Mouse (Mus musculus) limb, embryonic 11.5 days (tissue): Measurements from ENCODE around the gene Pou4f2. TPM values are rescaled to one million over a fixed set of nuclear protein-coding genes. Genes with fewer than 3 reads are reported as not detected.

Source experiments
- ATAC-seq: fragments of 200-750 bp; cut with Nextera tagmentation; 2 replicates; pipeline ENCODE4 v1.8.0; 2017; ENCODE audit warnings: low read depth; ENCODE audit not compliant: insufficient number of reproducible peaks, low FRiP score, low TSS enrichment
- DNase-seq: peaks from one replicate; pipeline ENCODE4 v3.0.0-alpha.2; 2015; ENCODE audit warnings: low spot score
- H3K27ac ChIP-seq: fragments of 300-500 bp; sonication (generic); replicated peaks from 2 replicates; pipeline ENCODE4 v1.5.1; 2014; ENCODE audit warnings: low read depth, mild to moderate bottlenecking, low read length
- H3K27me3 ChIP-seq: fragments of 300-500 bp; sonication (generic); 2 replicates; pipeline ENCODE4 v1.6.1; 2014; ENCODE audit warnings: mild to moderate bottlenecking, low read length, mixed read lengths; ENCODE audit not compliant: control insufficient read depth, insufficient read depth
- H3K36me3 ChIP-seq: fragments of 300-500 bp; sonication (generic); 2 replicates; pipeline ENCODE4 v1.6.1; 2014; ENCODE audit warnings: mild to moderate bottlenecking, low read length, moderate library complexity, mixed read lengths; ENCODE audit not compliant: control insufficient read depth, insufficient read depth
- H3K4me1 ChIP-seq: fragments of 300-500 bp; sonication (generic); 2 replicates; pipeline ENCODE4 v1.6.1; 2014; ENCODE audit warnings: low read length, mixed read lengths; ENCODE audit not compliant: control insufficient read depth, insufficient read depth
- H3K4me2 ChIP-seq: fragments of 300-500 bp; sonication (generic); 2 replicates; pipeline ENCODE4 v1.6.1; 2014; ENCODE audit warnings: low read depth, mild to moderate bottlenecking, moderate library complexity; ENCODE audit not compliant: severe bottlenecking
- H3K4me3 ChIP-seq: fragments of 300-500 bp; sonication (generic); 2 replicates; pipeline ENCODE4 v1.5.1; 2014; ENCODE audit warnings: low read depth, low read length
- H3K9ac ChIP-seq: fragments of 300-500 bp; sonication (generic); 2 replicates; pipeline ENCODE4 v1.6.1; 2014; ENCODE audit warnings: mild to moderate bottlenecking, low read length
- H3K9me3 ChIP-seq: fragments of 300-500 bp; sonication (generic); 2 replicates; pipeline ENCODE4 v1.6.1; 2016; ENCODE audit warnings: low read length; ENCODE audit not compliant: control insufficient read depth
- WGBS: fragments of 180-500 bp; shearing (Covaris S2); extraction: QIAGEN DNeasy Blood & Tissue Kit; methylation state at CpG from one replicate; pipeline ENCODE4 v1.1.7; 2014; 5-methylcytosine and 5-hydroxymethylcytosine counted together
- polyA plus RNA-seq: library from polyadenylated mRNA; unstranded; fragments of >200 nt; fragmentation: Nextera tagmentation; extraction: Ambion mirVana; gene quantifications from 2 replicates; pipeline ENCODE4 v1.2.1, GENCODE M21; 2014

The Pou4f2 gene
- polyA plus RNA-seq, result not detected in 2 replicates

DNA sequence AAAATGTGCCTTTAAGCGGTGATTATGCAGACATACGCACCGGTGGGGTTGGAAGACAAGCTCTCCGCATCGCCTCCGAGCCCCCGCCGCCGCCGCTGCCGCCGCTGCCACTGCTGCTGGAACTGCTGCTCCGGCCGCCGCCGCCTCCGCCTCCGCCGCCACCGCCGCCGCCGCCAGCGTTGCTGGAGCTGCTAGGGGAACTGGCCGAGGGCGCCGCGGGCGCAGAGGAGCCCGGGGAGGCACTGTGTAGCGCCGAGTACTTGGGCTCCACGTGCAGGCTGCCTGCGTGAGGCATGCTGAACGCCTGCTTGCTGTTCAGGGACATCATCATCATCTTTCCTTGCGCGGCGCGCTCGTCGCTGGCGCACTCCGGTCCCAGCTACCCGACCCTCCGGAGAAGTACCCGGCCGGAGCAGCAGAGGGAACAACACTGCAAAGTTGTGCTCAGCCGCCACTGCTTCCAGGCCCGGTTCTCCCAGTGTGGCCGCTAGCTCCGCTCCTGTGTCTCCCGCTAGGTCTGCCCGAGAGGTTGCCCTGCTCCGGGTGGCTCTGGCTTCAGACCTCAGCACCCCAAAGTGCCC is at the start of gene Pou4f2:
Gene Pou4f2 (minus strand): TSS at position 575 of the 581 bp plus-strand sequence.
- Histone ChIP-seq H3K27ac (no peak within 1 kb of the TSS), H3K27me3 (peaks cover 77% of the 10 kb centered on the region), H3K9ac (no peak within 1 kb of the TSS), H3K9me3 (no peaks in the 10 kb centered on the region), H3K4me2 (peak within 1 kb of the TSS; percentile 64), H3K4me3 (peak within 1 kb of the TSS; percentile 26), H3K36me3 (no peaks in the 10 kb centered on the region), H3K4me1 (peaks cover 5% of the 10 kb centered on the region; the same call in 1 of the 2 replicates)
- under 1% methylated on average over 54 of the region's 54 CpGs for WGBS
- ATAC-seq (peak; percentile 35; the same call in 1 of the 2 replicates), DNase-seq (peak; percentile 74)

DNA sequence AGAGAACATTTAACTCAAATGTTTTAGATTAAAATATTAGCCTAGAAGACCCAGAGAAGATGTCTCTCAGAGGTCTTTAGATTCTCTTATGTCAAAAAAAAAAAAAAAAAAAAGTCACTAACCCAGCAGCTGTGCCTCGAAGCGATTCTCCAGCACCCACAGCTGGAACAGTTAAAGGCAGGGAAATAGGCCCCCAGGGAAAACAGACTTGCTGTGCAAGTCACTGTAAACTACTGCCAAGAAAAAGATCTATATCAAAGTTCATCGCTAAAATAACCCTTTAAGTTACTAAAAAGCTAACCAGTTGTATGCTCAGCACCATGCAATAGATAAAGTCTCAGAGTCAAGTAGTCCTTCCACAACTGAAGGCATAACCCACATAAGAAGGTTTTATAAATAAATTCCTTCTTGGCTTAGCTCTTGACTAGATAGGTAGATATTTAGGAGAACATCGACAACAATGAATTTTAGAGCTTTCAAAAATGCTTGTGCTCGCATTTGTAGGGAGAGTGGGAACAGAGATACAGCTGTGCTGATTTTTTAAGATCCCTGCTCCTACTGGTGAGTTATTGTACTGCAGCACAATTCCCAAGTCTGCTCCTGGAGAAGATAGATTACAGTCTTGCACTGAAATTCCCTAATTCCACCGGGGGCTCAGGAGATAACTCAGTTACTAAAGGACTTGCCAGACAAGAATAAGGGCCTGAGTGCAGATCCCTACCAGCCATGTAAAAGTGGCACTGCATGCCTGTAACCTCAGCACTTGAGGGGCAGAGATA is 40.8 kb upstream of the Pou4f2 start:
- Histone ChIP-seq H3K27me3 (no peaks in the 10 kb centered on the region), H3K27ac (no peak overlapping the region), H3K9ac (no peak overlapping the region), H3K4me3 (no peak overlapping the region), H3K4me1 (no peaks in the 10 kb centered on the region), H3K9me3 (no peaks in the 10 kb centered on the region), H3K4me2 (no peak overlapping the region), H3K36me3 (no peaks in the 10 kb centered on the region)
- ATAC-seq (no peak), DNase-seq (peak; percentile 47)
- 48% methylated on average over 6 of the region's 6 CpGs for WGBS

DNA sequence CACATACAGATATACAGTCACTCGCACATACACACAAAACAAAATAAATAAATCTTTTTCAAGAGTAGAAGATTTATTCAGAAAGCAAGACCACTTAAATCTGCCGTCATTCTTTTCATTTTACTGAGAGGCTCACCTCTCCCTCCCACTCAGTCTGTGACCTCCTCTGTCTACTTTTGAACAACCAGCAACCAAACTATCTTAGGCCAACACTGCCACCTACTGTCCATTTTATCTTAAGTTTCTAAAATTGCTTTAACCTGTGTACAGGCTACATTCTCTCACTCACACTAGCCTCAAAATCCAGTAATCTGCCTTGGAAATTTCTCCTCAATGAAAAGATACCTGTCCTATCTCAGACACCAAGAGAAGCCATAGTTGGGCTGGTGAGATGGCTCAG is 31.4 kb upstream of the Pou4f2 start:
- ATAC-seq (no peak), DNase-seq (no peak)
- H3K27ac ChIP-seq, result no peak overlapping the region
- no peaks in the 10 kb centered on the region for H3K9me3 ChIP-seq
- no peaks in the 10 kb centered on the region for H3K4me1 ChIP-seq
- no peaks in the 10 kb centered on the region for H3K36me3 ChIP-seq
- H3K4me3 ChIP-seq, result no peak overlapping the region
- H3K27me3 ChIP-seq, result no peaks in the 10 kb centered on the region
- H3K9ac ChIP-seq, result no peak overlapping the region
- H3K4me2 ChIP-seq, result no peak overlapping the region
- WGBS, result 87% methylated on average over 2 of the region's 2 CpGs

DNA sequence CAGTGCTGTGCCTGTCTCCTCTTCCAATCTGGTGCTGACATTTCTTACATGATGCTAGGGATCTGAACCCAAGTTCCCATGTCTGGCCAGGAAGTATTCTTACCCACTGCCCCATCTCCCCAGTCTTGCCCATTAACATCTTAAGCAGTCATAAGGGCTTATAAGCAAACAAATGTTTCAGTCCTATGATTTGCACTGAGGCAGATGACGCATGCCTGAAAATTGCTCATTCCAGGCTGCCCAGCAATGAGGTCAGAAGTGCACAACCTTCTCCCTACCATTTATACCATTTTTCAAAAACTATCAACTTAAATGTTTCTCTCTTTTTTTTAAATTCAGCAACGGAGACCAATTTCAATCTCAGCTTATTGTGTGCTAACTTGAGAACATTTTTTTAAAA is 27.5 kb upstream of the Pou4f2 start:
- ATAC-seq, result no peak
- Histone ChIP-seq H3K27ac (no peak overlapping the region), H3K4me2 (no peak overlapping the region), H3K27me3 (no peaks in the 10 kb centered on the region), H3K9ac (no peak overlapping the region), H3K9me3 (no peaks in the 10 kb centered on the region), H3K4me3 (no peak overlapping the region), H3K4me1 (no peaks in the 10 kb centered on the region), H3K36me3 (no peaks in the 10 kb centered on the region)
- no peak for DNase-seq
- WGBS, result 82% methylated on average over 2 of the region's 2 CpGs

DNA sequence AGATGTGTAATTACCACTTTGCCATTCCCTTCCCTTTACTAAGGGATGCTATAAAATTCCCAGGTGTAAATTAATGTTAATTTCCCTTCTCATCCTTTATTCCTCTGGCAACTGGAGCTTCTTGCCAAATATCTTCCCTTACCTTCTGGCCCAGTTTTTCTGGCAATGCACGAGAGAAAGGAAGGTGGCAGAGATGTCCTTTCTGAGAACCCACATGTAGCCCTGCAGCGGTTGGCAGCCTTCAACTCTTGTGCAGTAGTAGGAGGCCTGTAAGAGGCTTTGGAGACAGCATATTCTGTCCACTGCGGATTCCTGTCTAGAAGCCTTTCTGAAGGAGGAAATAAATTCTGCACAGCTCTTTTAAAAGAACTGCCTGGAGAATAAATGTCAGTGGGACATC is 20.0 kb upstream of the Pou4f2 start:
- Histone ChIP-seq H3K4me2 (no peak overlapping the region), H3K9ac (no peak overlapping the region), H3K9me3 (no peaks in the 10 kb centered on the region), H3K27me3 (no peaks in the 10 kb centered on the region), H3K36me3 (no peaks in the 10 kb centered on the region), H3K4me3 (no peak overlapping the region), H3K27ac (no peak overlapping the region), H3K4me1 (no peaks in the 10 kb centered on the region)
- DNase-seq (no peak), ATAC-seq (no peak)
- WGBS, result 79% methylated on average over 3 of the region's 3 CpGs

DNA sequence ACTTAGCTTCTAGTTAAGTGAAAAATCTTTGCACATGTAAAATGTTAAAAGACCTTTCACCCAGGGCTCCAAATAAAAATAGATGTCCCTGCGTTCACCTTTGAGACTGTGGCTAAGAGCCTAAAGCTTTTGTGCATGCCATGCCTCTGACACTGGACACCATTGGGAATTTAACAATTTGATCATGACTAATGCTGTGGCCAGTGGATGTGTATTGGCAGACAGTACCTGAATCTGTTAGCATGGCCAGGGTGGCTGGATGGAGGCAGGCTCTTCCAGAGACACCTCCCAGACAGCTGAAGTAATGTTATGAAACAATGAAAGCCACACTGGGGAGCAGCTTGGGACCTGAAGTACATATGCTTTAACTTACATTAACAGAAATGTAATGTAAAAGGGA is 6.3 kb upstream of the Pou4f2 start:
- peaks cover 27% of the 10 kb centered on the region for H3K27me3 ChIP-seq
- H3K27ac ChIP-seq, result no peak overlapping the region
- WGBS, result 83% methylated on average over 1 of the region's 1 CpGs
- no peak overlapping the region for H3K4me2 ChIP-seq
- H3K9me3 ChIP-seq, result no peaks in the 10 kb centered on the region
- no peak for DNase-seq
- no peaks in the 10 kb centered on the region for H3K4me1 ChIP-seq
- no peak for ATAC-seq
- H3K9ac ChIP-seq, result no peak overlapping the region
- H3K4me3 ChIP-seq, result no peak overlapping the region
- H3K36me3 ChIP-seq, result no peaks in the 10 kb centered on the region

DNA sequence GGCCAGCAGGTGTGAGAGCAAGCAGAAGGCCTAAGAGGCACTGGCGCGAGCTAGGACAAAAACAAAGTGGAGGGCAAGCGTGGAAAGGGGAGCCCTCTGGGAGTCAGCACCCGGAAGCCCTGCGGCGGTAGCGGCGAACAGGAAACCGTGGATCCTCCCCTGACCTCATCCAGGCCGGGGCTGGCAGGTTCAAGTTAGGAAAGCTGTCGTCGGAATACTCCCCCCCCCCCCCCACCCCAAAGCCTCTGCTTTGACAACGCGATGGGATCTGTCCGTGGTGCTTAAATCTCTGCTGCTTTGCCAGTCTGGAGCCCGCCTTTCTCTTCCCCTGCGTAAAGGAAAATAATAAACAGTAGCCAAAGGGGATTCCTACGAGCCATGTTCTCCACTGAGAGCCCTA is 1.7 kb upstream of the Pou4f2 start:
- peak overlapping the region; percentile 16; the same call in 1 of the 2 replicates for H3K4me2 ChIP-seq
- no peak overlapping the region for H3K4me3 ChIP-seq
- no peaks in the 10 kb centered on the region for H3K36me3 ChIP-seq
- DNase-seq (peak; percentile 85), ATAC-seq (no peak)
- H3K9me3 ChIP-seq, result no peaks in the 10 kb centered on the region
- H3K27me3 ChIP-seq, result peaks cover 72% of the 10 kb centered on the region
- WGBS, result under 1% methylated on average over 18 of the region's 18 CpGs
- peaks cover 5% of the 10 kb centered on the region; the same call in 1 of the 2 replicates for H3K4me1 ChIP-seq
- H3K27ac ChIP-seq, result no peak overlapping the region
- no peak overlapping the region for H3K9ac ChIP-seq

DNA sequence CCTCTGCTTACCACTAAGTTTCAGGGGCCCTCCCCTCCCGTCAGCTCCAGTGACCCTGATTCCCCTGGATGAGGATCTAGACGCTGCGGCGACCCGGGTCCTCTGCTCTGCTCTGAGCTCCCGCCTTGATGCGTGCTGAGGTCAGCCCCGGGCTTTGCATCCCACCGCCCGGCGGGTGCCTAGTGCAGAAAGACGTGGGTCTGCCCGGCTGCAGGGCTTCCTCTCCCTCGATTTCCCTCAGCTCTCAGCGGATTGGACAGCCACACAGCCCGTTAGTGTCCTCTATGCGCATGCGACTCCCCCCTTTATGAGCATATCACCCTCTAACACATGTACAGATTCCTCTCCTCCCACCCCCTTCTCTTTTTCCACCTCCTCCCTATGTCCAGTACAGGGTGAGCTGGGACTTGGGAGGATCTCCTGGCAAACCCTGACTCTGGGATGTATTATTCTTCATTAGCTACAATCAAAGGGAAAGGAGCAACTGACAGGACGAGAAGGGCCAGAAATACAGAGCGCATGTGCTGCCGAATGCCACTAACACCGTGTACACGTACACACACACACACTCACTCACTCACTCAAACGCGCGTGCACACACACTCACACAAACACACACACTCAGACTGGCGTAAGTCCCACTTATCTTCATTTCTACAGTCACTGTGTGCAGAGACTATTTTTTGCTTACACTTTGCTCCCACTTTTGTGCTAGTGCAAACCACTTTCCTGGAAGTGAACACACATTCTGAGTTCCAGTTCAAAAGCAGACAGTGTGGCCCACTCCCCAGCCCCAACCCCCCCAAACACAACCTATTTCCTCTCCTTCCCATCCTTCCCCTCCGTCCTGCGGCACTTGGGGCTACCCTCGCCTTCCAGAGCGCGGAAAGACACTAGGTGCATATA is 948 bp upstream of the Pou4f2 start:
- Histone ChIP-seq H3K9me3 (no peaks in the 10 kb centered on the region), H3K9ac (no peak overlapping the region), H3K27me3 (peaks cover 77% of the 10 kb centered on the region), H3K4me2 (peak overlapping the region; percentile 16; the same call in 1 of the 2 replicates), H3K4me3 (peak overlapping the region; percentile 26; the same call in 1 of the 2 replicates), H3K27ac (no peak overlapping the region), H3K36me3 (no peaks in the 10 kb centered on the region), H3K4me1 (peaks cover 5% of the 10 kb centered on the region; the same call in 1 of the 2 replicates)
- no peak for DNase-seq
- no peak for ATAC-seq
- WGBS, result 2% methylated on average over 32 of the region's 32 CpGs
